Mouse (Mus musculus) bone marrow macrophage, adult 2 months (primary cell): Measurements from ENCODE around the gene Sla2. TPM values are rescaled to one million over a fixed set of nuclear protein-coding genes. Genes with fewer than 3 reads are reported as not detected.
"Not testable (repeated sequence)": the region's sequence is repeated elsewhere in the genome, so short reads cannot be mapped to it uniquely, and the experiment has no call there.

Source experiments
- H3K27ac ChIP-seq: 2 replicates; pipeline ENCODE4 v1.5.1; 2012; ENCODE audit warnings: low read depth, low read length; ENCODE audit not compliant: insufficient read depth
- H3K4me1 ChIP-seq: 2 replicates; pipeline ENCODE4 v1.6.1; 2012; ENCODE audit warnings: low read length; ENCODE audit not compliant: control insufficient read depth, insufficient read depth
- H3K4me3 ChIP-seq: 2 replicates; pipeline ENCODE4 v1.5.1; 2012; ENCODE audit warnings: mild to moderate bottlenecking, low read length, moderate library complexity; ENCODE audit not compliant: insufficient read depth
- CTCF ChIP-seq: IDR thresholded peaks from 2 replicates; pipeline ENCODE4 v1.5.1; 2012; ENCODE audit warnings: low read depth, mild to moderate bottlenecking, low read length, moderate library complexity
- POLR2A ChIP-seq: IDR thresholded peaks from 2 replicates; pipeline ENCODE4 v1.6.1; 2012; ENCODE audit warnings: mild to moderate bottlenecking, low read depth, low read length, borderline replicate concordance
- polyA plus RNA-seq: library from polyadenylated mRNA; stranded (reverse); fragments of >200 nt; gene quantifications from 2 replicates; pipeline ENCODE4 v1.2.4, GENCODE M21; 2012; ENCODE audit not compliant: missing spikeins, insufficient read depth, insufficient read length

The Sla2 gene
- polyA plus RNA-seq, 1 experiment = not detected

DNA sequence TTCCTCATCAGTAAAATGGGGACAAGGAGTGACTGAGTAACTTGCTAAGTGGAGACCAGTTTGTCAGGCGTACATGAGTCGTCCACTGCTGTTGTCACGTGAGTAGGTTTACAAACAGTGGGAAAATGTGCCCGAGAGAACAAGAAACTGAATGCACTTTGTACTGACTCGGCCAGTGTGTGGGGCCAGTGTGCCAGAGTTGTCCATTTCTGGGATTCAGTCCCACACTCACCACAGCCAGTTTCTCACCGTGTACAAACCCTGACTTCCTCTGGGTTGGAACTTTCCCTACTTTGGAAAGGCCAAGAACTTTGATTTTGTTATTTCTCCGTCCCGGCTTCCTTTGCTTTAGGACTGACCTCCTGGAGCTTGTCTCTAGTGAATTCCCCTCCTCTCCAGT lies 18.0 kb downstream of the Sla2 start:
- no peak for TF ChIP-seq POLR2A
- no peak for TF ChIP-seq CTCF
- H3K4me1 ChIP-seq = peaks cover 19% of the 10 kb centered on the region
- H3K27ac ChIP-seq = no peak overlapping the region
- no peak overlapping the region for H3K4me3 ChIP-seq

DNA sequence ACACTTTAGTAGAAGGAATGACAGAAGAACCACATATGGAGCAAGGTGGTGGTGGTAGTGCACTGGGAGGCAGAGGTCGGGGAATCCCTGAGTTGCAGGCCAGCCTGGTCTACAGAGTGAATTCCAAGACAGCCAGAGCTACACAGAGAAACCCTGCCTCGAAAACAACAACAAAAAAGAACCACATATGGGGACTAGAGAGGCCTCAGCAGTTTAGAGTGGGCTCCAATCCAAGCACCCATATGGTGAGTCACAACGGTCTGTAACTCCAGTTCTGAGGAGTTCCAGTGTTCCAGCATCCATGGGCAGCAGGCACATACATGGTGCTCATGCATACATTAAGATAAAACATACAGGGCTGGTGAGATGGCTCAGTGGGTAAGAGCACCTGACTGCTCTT lies 22.5 kb downstream of the Sla2 start:
- no peak for TF ChIP-seq CTCF
- TF ChIP-seq POLR2A = no peak
- H3K4me1 ChIP-seq = peaks cover 17% of the 10 kb centered on the region
- H3K27ac ChIP-seq = peak overlapping the region; percentile 94
- peak overlapping the region; percentile 86 for H3K4me3 ChIP-seq

DNA sequence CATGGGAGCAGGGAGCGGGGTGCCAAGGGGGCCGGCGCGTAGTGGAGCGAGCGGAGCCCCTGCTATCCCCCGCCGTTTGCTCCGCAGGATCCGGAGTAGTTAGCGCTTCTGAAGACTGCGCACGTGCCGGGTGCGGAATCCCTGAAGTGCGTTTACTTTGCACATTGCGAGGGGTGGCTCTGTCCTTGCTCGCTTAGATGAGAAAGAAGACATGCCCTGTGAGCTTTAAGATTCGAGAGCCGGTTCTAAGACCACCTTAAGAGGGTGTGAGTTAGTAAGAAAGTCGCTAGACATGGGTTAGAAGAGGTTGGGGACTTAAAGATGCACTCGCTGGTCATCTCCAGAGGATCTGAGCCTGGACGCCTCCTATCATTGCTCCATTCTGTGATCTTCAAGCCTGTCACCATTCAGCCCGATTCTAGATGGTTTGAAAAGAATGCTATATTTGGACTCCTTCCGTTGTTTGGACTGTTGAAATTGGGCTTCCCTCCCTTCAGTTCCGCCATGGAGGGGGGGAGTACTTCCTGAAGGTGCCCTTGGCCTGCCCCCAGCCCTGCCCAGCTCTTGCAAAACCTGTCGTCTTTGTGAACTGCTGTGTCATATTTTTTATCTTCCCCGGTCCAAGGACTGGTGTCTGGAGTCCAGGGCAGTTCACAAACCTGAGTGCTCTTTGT lies 23.4 kb downstream of the Sla2 start:
- H3K4me1 ChIP-seq = peaks cover 16% of the 10 kb centered on the region
- peak overlapping the region; percentile 94 for H3K27ac ChIP-seq
- peak overlapping the region; percentile 86 for H3K4me3 ChIP-seq
- TF ChIP-seq CTCF (no peak), POLR2A (no peak)

DNA sequence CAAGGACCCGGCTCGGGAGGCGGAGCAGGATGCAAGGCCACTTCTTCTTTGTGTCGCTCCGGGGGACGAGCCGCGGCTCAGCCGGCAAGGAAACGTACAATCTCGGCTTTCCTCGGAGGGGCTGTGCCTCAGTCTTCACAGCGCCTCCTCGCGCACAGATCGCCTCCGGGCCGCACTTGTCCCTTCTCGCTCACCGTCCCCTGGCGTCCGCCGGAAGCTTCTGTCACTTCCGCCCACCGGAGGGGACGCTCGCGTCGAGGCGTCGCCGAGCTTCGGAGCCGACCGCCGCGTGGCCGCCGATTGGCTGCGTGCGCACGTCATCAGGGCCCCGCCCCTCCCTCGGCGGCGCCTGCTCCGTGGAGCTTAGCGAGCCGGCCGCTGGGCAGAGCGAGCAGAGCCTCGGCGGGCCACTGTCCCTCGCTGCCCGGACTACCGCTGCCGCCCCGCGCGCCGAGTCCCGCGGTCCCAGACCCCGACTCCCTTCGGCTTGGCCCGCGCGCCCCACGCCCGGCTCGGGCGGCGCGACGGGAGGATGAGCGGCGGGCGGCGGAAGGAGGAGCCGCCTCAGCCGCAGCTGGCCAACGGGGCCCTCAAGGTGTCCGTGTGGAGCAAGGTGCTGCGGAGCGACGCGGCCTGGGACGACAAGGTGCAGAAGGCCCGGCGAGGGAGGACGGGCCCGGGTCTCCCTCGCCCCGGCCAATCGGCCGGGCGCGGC lies 24.1 kb downstream of the Sla2 start, which contains the start of gene Rab5if:
Rab5if (plus strand) TSS at position 357 of the 715 bp plus-strand sequence.
- TF ChIP-seq CTCF = no peak
- TF ChIP-seq POLR2A = no peak
- Histone ChIP-seq H3K4me3 (peak within 1 kb of the TSS; percentile 86), H3K27ac (peak within 1 kb of the TSS; percentile 94), H3K4me1 (peaks cover 21% of the 10 kb centered on the region)

DNA sequence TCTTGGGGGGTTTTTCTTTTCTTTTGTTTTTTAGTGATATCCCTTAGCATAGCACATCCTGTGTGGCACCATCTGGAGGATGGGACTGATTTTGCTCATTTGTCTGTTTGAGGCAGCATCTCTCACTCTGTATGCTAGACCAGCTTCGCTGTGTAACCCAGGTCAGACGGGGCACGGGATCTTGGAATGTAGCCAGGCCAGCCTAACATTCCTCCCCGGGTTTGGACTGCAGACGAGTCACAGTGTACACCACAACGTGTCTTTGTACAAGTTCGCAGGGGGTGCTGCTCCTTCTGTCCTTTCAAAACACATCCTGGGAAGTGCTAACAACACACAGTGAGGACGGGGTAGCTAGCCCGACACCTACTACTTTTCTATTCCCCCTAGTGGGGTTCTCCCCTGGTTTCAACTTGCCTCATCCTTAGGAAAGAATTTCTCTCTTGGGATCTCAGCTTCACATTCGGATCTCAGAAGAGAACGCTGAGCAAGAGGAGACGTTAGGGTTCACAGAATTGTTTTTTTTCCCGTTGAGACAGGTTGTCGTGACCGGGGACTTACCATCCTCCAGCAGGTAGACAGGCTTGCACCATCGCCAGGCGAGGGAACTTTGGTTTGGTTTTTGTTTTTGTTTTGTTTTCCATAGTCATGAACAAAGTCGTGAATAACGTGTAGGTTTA lies 24.8 kb downstream of the Sla2 start:
- H3K4me3 ChIP-seq = peak overlapping the region; percentile 86
- TF ChIP-seq CTCF (no peak), POLR2A (no peak)

DNA sequence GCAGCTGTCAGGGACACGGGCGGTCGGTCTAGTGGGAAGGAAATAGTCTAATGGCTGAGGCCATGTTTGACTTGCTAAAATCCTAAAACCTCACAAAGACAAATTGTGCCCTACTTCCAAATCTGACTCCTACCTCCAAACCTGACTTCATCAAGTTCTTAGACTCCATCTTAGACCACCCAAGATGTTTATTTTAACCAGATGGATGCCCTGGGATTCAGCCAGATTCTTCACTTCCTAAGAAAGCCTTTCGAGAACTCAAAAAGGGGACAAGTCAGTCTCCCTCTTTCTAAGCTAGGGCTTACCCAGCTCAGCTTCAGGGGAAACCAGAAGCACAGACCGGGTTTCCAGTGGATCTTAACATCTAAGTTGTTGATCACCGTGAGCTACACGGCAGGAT lies 28.3 kb downstream of the Sla2 start:
- Histone ChIP-seq H3K4me1 (peaks cover 18% of the 10 kb centered on the region), H3K4me3 (no peak overlapping the region), H3K27ac (no peak overlapping the region)
- TF ChIP-seq POLR2A (no peak), CTCF (no peak)

More for the DNA sequence above, 24.8 kb downstream of the Sla2 start:
- peaks cover 23% of the 10 kb centered on the region for H3K4me1 ChIP-seq
- H3K27ac ChIP-seq = peak overlapping the region; percentile 87

DNA sequence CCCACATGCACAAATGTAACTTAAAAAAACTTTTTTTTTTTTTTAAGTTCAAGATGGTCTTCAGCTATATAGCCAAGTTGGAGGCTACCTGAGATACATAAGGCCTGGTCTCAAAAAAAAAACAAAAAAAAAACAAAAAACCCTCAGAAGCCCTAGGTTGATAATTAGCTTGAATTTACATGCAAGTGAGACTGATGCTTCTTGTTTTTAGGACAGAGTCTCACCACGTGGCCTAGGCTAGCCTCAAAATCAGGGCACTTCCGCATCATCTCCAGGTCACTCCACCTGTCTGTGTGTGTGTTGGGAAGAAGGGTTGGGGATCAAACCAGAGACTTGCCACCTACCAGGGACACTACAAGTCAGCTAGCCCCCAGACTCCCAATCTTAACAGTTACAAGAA lies 29.2 kb downstream of the Sla2 start, which contains the start of gene 4930518I15Rik:
4930518I15Rik (minus strand) TSS at position 112 of the 400 bp plus-strand sequence.
- H3K4me1 ChIP-seq = peaks cover 18% of the 10 kb centered on the region
- H3K27ac ChIP-seq = peak within 1 kb of the TSS; percentile 72
- TF ChIP-seq CTCF (no peak), POLR2A (no peak)
- peak within 1 kb of the TSS; percentile 53 for H3K4me3 ChIP-seq

DNA sequence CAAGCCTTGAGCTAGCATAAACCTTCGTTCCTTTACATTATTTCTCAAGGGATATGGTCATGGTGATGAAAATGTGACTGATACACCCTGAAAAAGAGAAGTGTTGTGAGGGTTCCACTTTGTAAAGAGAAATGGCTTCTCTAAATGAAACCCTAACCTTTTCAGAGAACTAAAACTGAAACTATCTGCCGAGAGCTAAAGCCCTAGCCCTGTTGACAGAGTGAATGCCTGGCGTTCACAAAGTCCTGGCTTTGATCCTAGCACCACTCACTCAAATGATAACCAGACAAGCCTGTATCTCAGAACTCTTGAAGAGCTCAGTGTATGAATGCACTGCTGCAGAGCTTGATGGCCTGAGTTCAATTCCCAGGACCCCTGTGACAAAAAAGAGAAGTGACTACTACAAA lies 29.6 kb downstream of the Sla2 start:
- peaks cover 18% of the 10 kb centered on the region for H3K4me1 ChIP-seq
- TF ChIP-seq CTCF (no peak), POLR2A (no peak)
- H3K4me3 ChIP-seq = peak overlapping the region; percentile 53
- peak overlapping the region; percentile 72 for H3K27ac ChIP-seq

DNA sequence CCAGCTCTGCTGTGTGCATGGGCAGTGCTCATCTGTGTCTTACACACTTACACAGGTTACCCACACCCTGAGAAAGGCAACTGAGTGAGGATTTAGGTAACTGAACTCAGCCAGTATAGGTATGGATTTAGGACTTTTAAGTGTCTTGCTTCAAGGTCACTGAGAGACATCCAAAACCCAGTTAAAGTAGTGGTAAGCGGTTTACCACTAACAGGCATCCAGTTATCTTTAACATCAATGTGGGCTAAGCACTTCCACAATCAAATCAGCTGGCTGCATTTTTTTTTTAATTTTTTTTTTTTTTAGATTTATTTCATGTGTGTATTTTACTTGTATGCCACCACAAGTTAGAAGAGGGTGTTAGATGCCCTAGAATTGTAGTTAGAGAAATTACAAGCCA lies 30.7 kb downstream of the Sla2 start:
- no peak overlapping the region for H3K27ac ChIP-seq
- no peak overlapping the region for H3K4me3 ChIP-seq
- TF ChIP-seq CTCF (no peak), POLR2A (no peak)
- H3K4me1 ChIP-seq = peaks cover 21% of the 10 kb centered on the region

DNA sequence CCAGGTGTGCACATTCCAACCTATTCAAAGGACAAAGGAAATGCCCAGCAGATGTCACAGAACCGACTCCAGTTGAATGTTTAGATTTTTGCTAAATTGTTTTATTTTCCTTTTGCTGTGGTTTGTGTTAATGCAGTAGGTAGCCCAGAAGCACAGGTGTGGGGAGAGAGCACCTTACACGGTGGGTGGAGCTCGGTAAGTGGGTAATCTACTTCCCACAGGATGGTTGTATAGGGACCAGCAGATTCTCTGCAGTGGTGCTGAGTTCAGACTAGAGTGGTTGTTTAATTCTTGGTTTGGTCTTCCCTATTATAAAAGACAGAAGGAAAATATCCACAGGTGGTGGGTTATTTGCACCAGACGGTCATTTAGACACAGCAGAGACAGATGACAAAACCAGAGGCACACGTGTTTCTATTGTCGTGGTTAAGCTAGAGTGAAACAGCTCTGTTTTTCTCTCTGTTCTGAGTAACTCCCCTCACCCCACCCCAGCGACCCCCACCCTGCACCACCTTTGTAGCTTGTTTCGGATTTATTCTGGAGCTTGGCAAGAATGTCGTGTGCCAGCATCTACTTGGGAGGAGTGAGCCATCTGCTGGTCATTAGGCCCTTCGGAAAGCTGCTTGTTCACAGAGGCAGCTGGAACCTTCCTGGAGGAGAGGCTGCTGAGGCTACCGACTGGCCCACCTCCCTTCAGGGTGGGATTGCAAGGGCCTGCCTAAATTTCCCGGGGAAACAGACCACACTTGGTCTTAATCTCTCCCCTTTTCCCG lies 32.8 kb downstream of the Sla2 start:
- not testable (repeated sequence) for H3K27ac ChIP-seq, H3K4me3 ChIP-seq
- peaks cover 32% of the 10 kb centered on the region for H3K4me1 ChIP-seq

DNA sequence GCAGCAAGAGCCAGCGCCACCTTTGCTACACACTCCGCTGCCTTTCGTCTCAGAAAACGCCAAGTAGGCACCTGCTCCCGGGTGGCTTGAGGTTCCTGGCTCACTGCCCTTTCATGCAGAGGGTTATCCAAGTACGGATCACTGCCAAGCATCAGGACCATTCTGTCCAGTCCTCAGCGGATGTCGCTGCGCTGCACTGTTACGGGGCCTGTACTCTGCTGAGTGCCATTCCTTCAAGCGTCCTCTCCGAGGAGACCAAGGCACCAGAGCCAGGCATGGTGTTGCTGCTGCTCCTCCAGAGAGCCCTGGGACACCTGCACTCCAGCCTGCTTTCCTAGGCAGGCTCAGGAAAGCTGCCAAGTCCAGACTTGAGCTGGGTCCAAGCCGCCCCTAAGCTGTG lies 33.4 kb downstream of the Sla2 start:
- H3K4me3 ChIP-seq, H3K27ac ChIP-seq: not testable (repeated sequence)
- H3K4me1 ChIP-seq = peaks cover 32% of the 10 kb centered on the region
